Mouse (Mus musculus) testis, adult 2 months (tissue): ENCODE results near the gene Optn. TPM values are rescaled to one million over a fixed set of nuclear protein-coding genes. Genes with fewer than 3 reads are reported as not detected.

Source experiments
- H3K27ac ChIP-seq: fragments of 200-500 bp; 2 replicates; pipeline ENCODE4 v1.5.1; 2012; ENCODE audit warnings: low read depth, low read length; ENCODE audit not compliant: control insufficient read depth, insufficient read depth
- H3K27me3 ChIP-seq: fragments of 200-500 bp; 2 replicates; pipeline ENCODE4 v1.6.1; 2012; ENCODE audit warnings: mild to moderate bottlenecking, low read length, moderate library complexity; ENCODE audit not compliant: control insufficient read depth, insufficient read depth
- H3K36me3 ChIP-seq: fragments of 200-500 bp; 2 replicates; pipeline ENCODE4 v1.6.1; 2012; ENCODE audit warnings: mild to moderate bottlenecking, low read length; ENCODE audit not compliant: control insufficient read depth, insufficient read depth
- H3K4me1 ChIP-seq: fragments of 200-500 bp; 2 replicates; pipeline ENCODE4 v1.6.1; 2012; ENCODE audit warnings: low read length; ENCODE audit not compliant: control insufficient read depth, insufficient read depth
- H3K4me3 ChIP-seq: fragments of 200-500 bp; 2 replicates; pipeline ENCODE4 v1.5.1; 2012; ENCODE audit warnings: low read depth, mild to moderate bottlenecking, low read length, moderate library complexity, mixed read lengths; ENCODE audit not compliant: control insufficient read depth
- CTCF ChIP-seq: fragments of 200-500 bp; IDR thresholded peaks from 2 replicates; pipeline ENCODE4 v1.5.1; 2012; ENCODE audit warnings: low read depth, mild to moderate bottlenecking, inconsistent platforms, low read length, moderate library complexity; ENCODE audit not compliant: control insufficient read depth, insufficient read depth, insufficient replicate concordance
- POLR2A ChIP-seq: fragments of 200-500 bp; IDR thresholded peaks from 2 replicates; pipeline ENCODE4 v1.6.1; 2012; ENCODE audit warnings: low read depth, mild to moderate bottlenecking, inconsistent platforms, low read length, moderate library complexity; ENCODE audit not compliant: control insufficient read depth
- polyA plus RNA-seq: library from polyadenylated mRNA; depleted of rRNA; stranded (reverse); fragments of >200 nt; gene quantifications from 2 replicates; pipeline ENCODE4 v1.2.3, GENCODE M21; 2012; rRNA removed

Gene Optn
- polyA plus RNA-seq, 1 experiment: 38.2 TPM

GRCm38 (mm10) chr2:4983987-4984386 lies 79.9 kb downstream of the Optn start:
- Histone ChIP-seq H3K4me1 (no peaks in the 10 kb centered on the region), H3K36me3 (no peaks in the 10 kb centered on the region), H3K27ac (no peak overlapping the region), H3K27me3 (no peaks in the 10 kb centered on the region), H3K4me3 (no peak overlapping the region)
- TF ChIP-seq CTCF (no peak), POLR2A (no peak)

DNA sequence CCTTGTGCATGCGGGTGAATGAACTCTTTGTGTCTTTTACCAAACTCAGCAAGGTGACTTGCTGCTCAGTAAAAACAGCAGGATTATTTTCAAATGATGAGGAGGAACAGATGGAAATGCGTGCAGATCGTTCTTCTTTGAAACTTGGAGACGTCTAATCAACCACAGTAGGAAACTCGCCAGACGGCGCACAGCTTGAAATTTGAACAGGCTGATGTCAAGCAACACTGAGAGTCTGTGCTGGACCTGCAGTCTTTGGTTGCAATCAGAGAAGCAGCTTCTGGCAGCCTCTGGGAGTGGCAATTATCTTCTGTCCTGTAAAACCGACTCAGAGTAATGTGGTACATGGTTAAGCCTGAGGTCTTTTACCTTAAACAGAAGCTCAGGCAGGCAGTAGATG lies 85.8 kb downstream of the Optn start:
- TF ChIP-seq CTCF: no peak
- no peak for TF ChIP-seq POLR2A
- Histone ChIP-seq H3K4me1 (no peaks in the 10 kb centered on the region; the same call in 1 of the 2 replicates), H3K27ac (peak overlapping the region; percentile 58; the same call in 1 of the 2 replicates)

DNA sequence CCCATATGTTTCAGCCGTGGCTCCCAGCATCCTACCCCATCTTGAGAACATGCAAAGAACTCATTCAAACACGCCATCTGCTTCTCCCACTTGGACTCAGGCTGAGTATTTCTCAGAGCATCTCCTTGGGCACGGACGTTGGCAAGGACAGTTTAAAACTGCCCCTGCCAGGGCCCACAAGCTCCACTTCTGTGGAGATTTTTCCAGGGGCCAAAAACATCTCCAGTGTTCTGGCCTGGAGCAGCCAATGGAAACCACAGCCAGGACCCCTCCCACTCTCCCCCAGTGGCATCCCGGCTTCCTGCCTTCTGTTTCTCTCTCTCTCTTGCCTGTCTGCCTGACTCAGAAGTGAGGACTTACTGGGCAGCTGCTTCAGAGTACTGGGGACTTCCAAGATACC lies 88.0 kb downstream of the Optn start, which contains the start of gene Ucma:
Gene Ucma, plus strand, starts transcription at position 316 of the 400 bp plus-strand sequence.
- no peaks in the 10 kb centered on the region; the same call in 1 of the 2 replicates for H3K4me1 ChIP-seq
- no peaks in the 10 kb centered on the region for H3K27me3 ChIP-seq
- no peak within 1 kb of the TSS for H3K27ac ChIP-seq
- TF ChIP-seq POLR2A: no peak
- no peak for TF ChIP-seq CTCF
- H3K36me3 ChIP-seq: no peaks in the 10 kb centered on the region
- H3K4me3 ChIP-seq: no peak within 1 kb of the TSS

More for the DNA sequence above, 85.8 kb downstream of the Optn start:
- H3K4me3 ChIP-seq: no peak overlapping the region
- no peaks in the 10 kb centered on the region for H3K36me3 ChIP-seq
- H3K27me3 ChIP-seq: no peaks in the 10 kb centered on the region

Other genes starting within 250 kb of the Optn start
- 5.8 and 6.0 TPM in 2 replicates for gene Sephs1, start 182.5 kb downstream of the Optn start, polyA plus RNA-seq
- gene Phyh, start 145.0 kb downstream of the Optn start, polyA plus RNA-seq: 8.6 and 9.1 TPM in 2 replicates
- gene Ucma, start 87.9 kb downstream of the Optn start, polyA plus RNA-seq: 0.20 TPM in 1 of 2 replicates, not detected in the other
- gene Mcm10, start 51.3 kb downstream of the Optn start, polyA plus RNA-seq: 4.1 and 4.4 TPM in 2 replicates
- 0.94 and 1.2 TPM in 2 replicates for gene Ccdc3, start 73.7 kb upstream of the Optn start, polyA plus RNA-seq